Mouse (Mus musculus): ENCODE measurements around the gene Kcnq2. TPM values are rescaled to one million over a fixed set of nuclear protein-coding genes. Genes with fewer than 3 reads are reported as not detected.

The Kcnq2 gene
- total and polyA plus RNA-seq, 3 experiments: 0.04 TPM; not detected in 2

- dilution Hi-C loops (cut with MboI; ENCODE audit: extremely low pct_ligation_motif_present, extremely low pct_unique_long_range_greater_than_20kb, low sequenced_read_pairs) (no loop called here), in situ Hi-C loops (cut with MboI; ENCODE audit: low pct_ligation_motif_present, low pct_unique_long_range_greater_than_20kb, low sequenced_read_pairs) (no loop called here)
- Histone ChIP-seq H3K4me2 (ENCODE audit: insufficient read depth, low read depth, poor library complexity, severe bottlenecking) (no peak overlapping the region), H3K9me3 (replicated peaks; ENCODE audit: low read length) (no peaks in the 10 kb centered on the region), H3K27ac (ENCODE audit: insufficient read depth, low read depth) (no peak overlapping the region), H3K79me2 (replicated peaks; ENCODE audit: control insufficient read depth, extremely low read depth, insufficient read depth, poor library complexity, severe bottlenecking) (no peaks in the 10 kb centered on the region), H3K9ac (ENCODE audit: insufficient read depth, low read depth) (no peak overlapping the region), H3K4me3 (replicated peaks in 1 of 3; ENCODE audit: low read depth in 2 of 3, low read length in 2 of 3, poor library complexity in 1 of 3) (no peak overlapping the region), H3K4me1 (ENCODE audit: control insufficient read depth in 1 of 2, insufficient read depth in 2 of 2) (peaks cover 4 to 6% of the 10 kb centered on the region in 2 experiments), H3K36me3 (replicated peaks in 1 of 2; ENCODE audit: control insufficient read depth in 1 of 2, insufficient read depth in 1 of 2, low read length in 1 of 2) (no peaks in the 10 kb centered on the region), H3K27me3 (replicated peaks) (peaks cover 20% of the 10 kb centered on the region)
- TF ChIP-seq ZC3H11A (IDR thresholded peaks at IDR 0.05; ENCODE audit: low read depth, low read length) (no peak), JUND (conservative IDR thresholded peaks at IDR 0.05; ENCODE audit: low read depth, low read length) (no peak), EP300 (IDR thresholded peaks at IDR 0.05; ENCODE audit: low read length) (no peak)
- no peak for DNase-seq (ENCODE audit: extremely low read depth)
These were observed 59.6 kb downstream of the Kcnq2 start for GRCm38 (mm10) chr2:181075501-181075900.

GRCm38 (mm10) chr2:181072403-181072714 is 62.7 kb downstream of the Kcnq2 start:
- in situ Hi-C loops (cut with MboI; ENCODE audit: low pct_ligation_motif_present, low pct_unique_long_range_greater_than_20kb, low sequenced_read_pairs) (no loop called here), dilution Hi-C loops (cut with MboI; ENCODE audit: extremely low pct_ligation_motif_present, extremely low pct_unique_long_range_greater_than_20kb, low sequenced_read_pairs) (no loop called here)
- Histone ChIP-seq H3K4me3 (replicated peaks in 1 of 3; ENCODE audit: low read depth in 2 of 3, low read length in 2 of 3, poor library complexity in 1 of 3) (no peak overlapping the region), H3K9me3 (replicated peaks; ENCODE audit: low read length) (no peaks in the 10 kb centered on the region), H3K4me1 (ENCODE audit: control insufficient read depth in 1 of 2, insufficient read depth in 2 of 2) (no peaks in the 10 kb centered on the region), H3K36me3 (replicated peaks in 1 of 2; ENCODE audit: control insufficient read depth in 1 of 2, insufficient read depth in 1 of 2, low read length in 1 of 2) (no peaks in the 10 kb centered on the region), H3K9ac (ENCODE audit: insufficient read depth, low read depth) (no peak overlapping the region), H3K27ac (ENCODE audit: insufficient read depth, low read depth) (no peak overlapping the region), H3K79me2 (replicated peaks; ENCODE audit: control insufficient read depth, extremely low read depth, insufficient read depth, poor library complexity, severe bottlenecking) (no peaks in the 10 kb centered on the region), H3K4me2 (ENCODE audit: insufficient read depth, low read depth, poor library complexity, severe bottlenecking) (no peak overlapping the region), H3K27me3 (replicated peaks) (peaks cover 30% of the 10 kb centered on the region)
- no peak for DNase-seq (ENCODE audit: extremely low read depth)
- no peak for TF ChIP-seq CHD2 (IDR thresholded peaks at IDR 0.05; ENCODE audit: low read length)

DNA sequence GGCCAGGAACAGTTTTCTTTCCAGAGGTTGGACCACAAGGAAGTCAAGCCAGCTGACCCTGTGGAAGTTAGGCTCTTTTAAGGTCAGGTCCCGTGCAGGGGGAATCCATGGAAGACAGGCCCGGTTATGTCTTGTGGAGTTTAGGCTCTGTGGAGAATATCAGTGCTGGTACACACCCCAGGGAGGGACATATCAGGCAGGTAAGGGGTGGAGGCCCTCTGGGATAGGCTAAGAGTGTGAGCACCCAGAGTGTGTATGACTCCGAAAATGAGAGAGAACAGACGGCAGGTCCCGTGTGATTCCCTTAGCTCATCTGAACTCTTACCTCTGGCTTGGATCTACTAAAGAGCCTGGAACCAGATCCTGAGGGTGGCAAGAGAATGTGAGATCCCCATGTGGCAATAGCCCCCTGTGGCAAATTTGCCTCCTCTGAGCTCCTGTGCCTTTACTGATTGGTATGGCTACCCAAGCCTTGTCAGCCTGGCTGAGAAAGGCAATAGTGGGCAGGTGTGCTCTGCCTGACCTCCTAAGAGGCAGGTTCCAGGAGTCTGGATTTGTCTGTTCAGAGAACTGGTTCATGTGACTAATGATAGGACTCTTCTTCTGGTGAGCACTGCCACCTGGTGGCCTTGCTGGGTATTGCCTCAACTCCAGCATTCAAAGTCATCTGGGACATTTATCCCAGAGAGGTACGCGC is 63.2 kb downstream of the Kcnq2 start:
- Histone ChIP-seq H3K4me2 (ENCODE audit: insufficient read depth, low read depth, poor library complexity, severe bottlenecking) (no peak overlapping the region), H3K4me1 (ENCODE audit: control insufficient read depth in 1 of 2, insufficient read depth in 2 of 2) (no peaks in the 10 kb centered on the region), H3K79me2 (replicated peaks; ENCODE audit: control insufficient read depth, extremely low read depth, insufficient read depth, poor library complexity, severe bottlenecking) (no peaks in the 10 kb centered on the region), H3K36me3 (replicated peaks in 1 of 2; ENCODE audit: control insufficient read depth in 1 of 2, insufficient read depth in 1 of 2, low read length in 1 of 2) (no peaks in the 10 kb centered on the region), H3K27ac (ENCODE audit: insufficient read depth, low read depth) (no peak overlapping the region), H3K9ac (ENCODE audit: insufficient read depth, low read depth) (no peak overlapping the region), H3K9me3 (replicated peaks; ENCODE audit: low read length) (no peaks in the 10 kb centered on the region), H3K4me3 (replicated peaks in 1 of 3; ENCODE audit: low read depth in 2 of 3, low read length in 2 of 3, poor library complexity in 1 of 3) (no peak overlapping the region), H3K27me3 (replicated peaks) (peaks cover 34% of the 10 kb centered on the region)
- in situ Hi-C loops (cut with MboI; ENCODE audit: low pct_ligation_motif_present, low pct_unique_long_range_greater_than_20kb, low sequenced_read_pairs) (no loop called here), dilution Hi-C loops (cut with MboI; ENCODE audit: extremely low pct_ligation_motif_present, extremely low pct_unique_long_range_greater_than_20kb, low sequenced_read_pairs) (no loop called here)
- peak; percentile 71 for DNase-seq (ENCODE audit: extremely low read depth)
- TF ChIP-seq NELFE (IDR thresholded peaks at IDR 0.05; ENCODE audit: low read depth, low read length) (no peak), RAD21 (IDR thresholded peaks at IDR 0.05; ENCODE audit: low read depth, low read length) (peak; percentile 90), ELF1 (IDR thresholded peaks at IDR 0.05; ENCODE audit: low read depth, low read length) (no peak; the same call in 1 of the 2 replicates), USF1 (IDR thresholded peaks at IDR 0.05; ENCODE audit: low read depth, low read length) (no peak), ZKSCAN1 (IDR thresholded peaks at IDR 0.05; ENCODE audit: borderline replicate concordance, low read depth, low read length) (no peak), ETS1 (conservative IDR thresholded peaks at IDR 0.05; ENCODE audit: low read depth, low read length) (no peak), CHD2 (IDR thresholded peaks at IDR 0.05; ENCODE audit: low read length) (no peak), GABPA (IDR thresholded peaks at IDR 0.05; ENCODE audit: insufficient replicate concordance, low read depth, low read length) (no peak), TCF12 (IDR thresholded peaks at IDR 0.05; ENCODE audit: low read depth, low read length) (peak; percentile 45), ZNF384 (IDR thresholded peaks at IDR 0.05; ENCODE audit: low read depth, low read length) (no peak), USF2 (conservative IDR thresholded peaks at IDR 0.05; ENCODE audit: low read depth, low read length) (no peak), E2F4 (IDR thresholded peaks at IDR 0.05; ENCODE audit: insufficient replicate concordance, low read depth, low read length) (no peak), JUND (conservative IDR thresholded peaks at IDR 0.05; ENCODE audit: low read depth, low read length) (no peak), MEF2A (IDR thresholded peaks at IDR 0.05; ENCODE audit: borderline replicate concordance, low read depth, low read length) (no peak), HCFC1 (IDR thresholded peaks at IDR 0.05; ENCODE audit: low read depth, low read length) (no peak), SIN3A (IDR thresholded peaks at IDR 0.05; ENCODE audit: low read length) (no peak), MAFK (IDR thresholded peaks at IDR 0.05; ENCODE audit: insufficient replicate concordance, low read length) (no peak), BHLHE40 (IDR thresholded peaks at IDR 0.05; ENCODE audit: low read depth, low read length) (no peak), CTCF (conservative IDR thresholded peaks at IDR 0.05 in 1 of 2, IDR thresholded peaks at IDR 0.05 in 1 of 2; ENCODE audit: low read depth in 2 of 2, low read length in 2 of 2) (peak; percentile 90), KAT2A (IDR thresholded peaks at IDR 0.05; ENCODE audit: insufficient replicate concordance, low read length) (no peak), POLR2A (IDR thresholded peaks at IDR 0.05; ENCODE audit: low read depth, low read length) (no peak), NRF1 (IDR thresholded peaks at IDR 0.05; ENCODE audit: low read depth, low read length) (no peak), POLR2AphosphoS2 (IDR thresholded peaks at IDR 0.05; ENCODE audit: low read depth, low read length) (no peak), SMC3 (IDR thresholded peaks at IDR 0.05; ENCODE audit: low read depth, low read length) (peak; percentile 77)

Measured in CH12.LX (cell line).